Mouse (Mus musculus) midbrain, embryonic 12.5 days (tissue): Measurements from ENCODE around the gene Gm10447. TPM values are rescaled to one million over a fixed set of nuclear protein-coding genes. Genes with fewer than 3 reads are reported as not detected.

ENCODE experiments used
- ATAC-seq: fragments of 200-750 bp; cut with Nextera tagmentation; 2 replicates; pipeline ENCODE4 v1.8.0; 2017; ENCODE audit warnings: low read depth, moderate TSS enrichment, moderate library complexity; ENCODE audit not compliant: low FRiP score
- H3K27ac ChIP-seq: fragments of 300-500 bp; sonication (generic); replicated peaks from 2 replicates; pipeline ENCODE4 v1.5.1; 2016; ENCODE audit warnings: mild to moderate bottlenecking
- H3K27me3 ChIP-seq: fragments of 300-500 bp; sonication (generic); 2 replicates; pipeline ENCODE4 v1.6.1; 2016; ENCODE audit warnings: mild to moderate bottlenecking
- H3K36me3 ChIP-seq: fragments of 300-500 bp; sonication (generic); 2 replicates; pipeline ENCODE4 v1.6.1; 2016
- H3K4me1 ChIP-seq: fragments of 300-500 bp; sonication (generic); 2 replicates; pipeline ENCODE4 v1.6.1; 2016
- H3K4me2 ChIP-seq: fragments of 300-500 bp; sonication (generic); replicated peaks from 2 replicates; pipeline ENCODE4 v1.6.1; 2016; ENCODE audit warnings: mild to moderate bottlenecking, moderate library complexity
- H3K4me3 ChIP-seq: fragments of 300-500 bp; sonication (generic); 2 replicates; pipeline ENCODE4 v1.5.1; 2016; ENCODE audit warnings: mild to moderate bottlenecking
- H3K9ac ChIP-seq: fragments of 300-500 bp; sonication (generic); replicated peaks from 2 replicates; pipeline ENCODE4 v1.6.1; 2016; ENCODE audit warnings: mild to moderate bottlenecking, moderate library complexity
- H3K9me3 ChIP-seq: fragments of 300-500 bp; sonication (generic); 2 replicates; pipeline ENCODE4 v1.6.1; 2016; ENCODE audit warnings: mild to moderate bottlenecking
- WGBS: fragments of 180-500 bp; shearing (Covaris S2); methylation state at CpG from one replicate; pipeline ENCODE4 v1.1.7; 2016; 5-methylcytosine and 5-hydroxymethylcytosine counted together
- polyA plus RNA-seq: library from polyadenylated mRNA; unstranded; fragments of >200 nt; fragmentation: Nextera tagmentation; extraction: Ambion mirVana; gene quantifications from 2 replicates; pipeline ENCODE4 v1.2.1, GENCODE M21; 2016

Gene Gm10447
- polyA plus RNA-seq, 1 experiment from 2014 or later = not detected

GRCm38 (mm10) chr11:53452396-53452795 is 4.5 kb downstream of the Gm10447 start:
- no peak overlapping the region for H3K4me3 ChIP-seq
- H3K9ac ChIP-seq = no peak overlapping the region
- no peaks in the 10 kb centered on the region for H3K9me3 ChIP-seq
- peaks cover 34% of the 10 kb centered on the region for H3K27me3 ChIP-seq
- H3K36me3 ChIP-seq = no peaks in the 10 kb centered on the region
- WGBS = 94% methylated on average over 9 of the region's 9 CpGs
- H3K27ac ChIP-seq = no peak overlapping the region
- H3K4me2 ChIP-seq = no peak overlapping the region
- no peak for ATAC-seq
- H3K4me1 ChIP-seq = peaks cover 7% of the 10 kb centered on the region; the same call in 1 of the 2 replicates

- H3K4me2 ChIP-seq = no peak overlapping the region
- no peak overlapping the region for H3K4me3 ChIP-seq
- no peak for ATAC-seq
- peaks cover 23% of the 10 kb centered on the region for H3K27me3 ChIP-seq
- no peaks in the 10 kb centered on the region for H3K9me3 ChIP-seq
- no peak overlapping the region for H3K9ac ChIP-seq
- WGBS = 80% methylated on average over 2 of the region's 2 CpGs
- H3K27ac ChIP-seq = no peak overlapping the region
- H3K36me3 ChIP-seq = no peaks in the 10 kb centered on the region
- H3K4me1 ChIP-seq = no peaks in the 10 kb centered on the region
These were observed 5.5 kb downstream of the Gm10447 start for GRCm38 (mm10) chr11:53451361-53451760.

GRCm38 (mm10) chr11:53450070-53450705 is 6.7 kb downstream of the Gm10447 start:
- H3K9me3 ChIP-seq = no peaks in the 10 kb centered on the region
- no peak overlapping the region for H3K4me3 ChIP-seq
- WGBS = 65% methylated on average over 15 of the region's 15 CpGs
- no peaks in the 10 kb centered on the region for H3K4me1 ChIP-seq
- H3K27ac ChIP-seq = no peak overlapping the region
- H3K27me3 ChIP-seq = peaks cover 13% of the 10 kb centered on the region
- H3K36me3 ChIP-seq = no peaks in the 10 kb centered on the region
- no peak overlapping the region for H3K4me2 ChIP-seq
- H3K9ac ChIP-seq = no peak overlapping the region
- ATAC-seq = no peak

- Histone ChIP-seq H3K4me2 (no peak overlapping the region), H3K9me3 (no peaks in the 10 kb centered on the region), H3K4me1 (no peaks in the 10 kb centered on the region), H3K4me3 (no peak overlapping the region), H3K27ac (no peak overlapping the region), H3K36me3 (no peaks in the 10 kb centered on the region), H3K9ac (no peak overlapping the region), H3K27me3 (peaks cover 4% of the 10 kb centered on the region; the same call in 1 of the 2 replicates)
- ATAC-seq = no peak
- 88% methylated on average over 1 of the region's 1 CpGs for WGBS
These were observed 8.4 kb downstream of the Gm10447 start for GRCm38 (mm10) chr11:53448529-53448928.

- ATAC-seq = no peak
These were observed 8.9 kb downstream of the Gm10447 start for GRCm38 (mm10) chr11:53447996-53448395.

GRCm38 (mm10) chr11:53446183-53446582 is 10.7 kb downstream of the Gm10447 start:
- WGBS = 87% methylated on average over 13 of the region's 13 CpGs
- Histone ChIP-seq H3K27ac (no peak overlapping the region), H3K4me3 (no peak overlapping the region)

More at GRCm38 (mm10) chr11:53447996-53448395, 8.9 kb downstream of the Gm10447 start:
- Histone ChIP-seq H3K9ac (no peak overlapping the region), H3K27me3 (peaks cover 4% of the 10 kb centered on the region; the same call in 1 of the 2 replicates), H3K36me3 (no peaks in the 10 kb centered on the region), H3K27ac (no peak overlapping the region), H3K4me1 (no peaks in the 10 kb centered on the region), H3K4me3 (no peak overlapping the region), H3K9me3 (no peaks in the 10 kb centered on the region), H3K4me2 (no peak overlapping the region)
- WGBS = 88% methylated on average over 8 of the region's 8 CpGs

GRCm38 (mm10) chr11:53445562-53445961 is 11.3 kb downstream of the Gm10447 start:
- H3K4me3 ChIP-seq = no peak overlapping the region
- H3K27ac ChIP-seq = no peak overlapping the region
- no peaks in the 10 kb centered on the region; the same call in 1 of the 2 replicates for H3K27me3 ChIP-seq
- no peaks in the 10 kb centered on the region for H3K4me1 ChIP-seq
- H3K36me3 ChIP-seq = no peaks in the 10 kb centered on the region
- no peak for ATAC-seq
- H3K4me2 ChIP-seq = no peak overlapping the region
- 59% methylated on average over 13 of the region's 13 CpGs for WGBS
- H3K9ac ChIP-seq = no peak overlapping the region
- no peaks in the 10 kb centered on the region for H3K9me3 ChIP-seq

More at GRCm38 (mm10) chr11:53446183-53446582, 10.7 kb downstream of the Gm10447 start:
- H3K27me3 ChIP-seq = no peaks in the 10 kb centered on the region; the same call in 1 of the 2 replicates
- H3K4me2 ChIP-seq = no peak overlapping the region
- H3K9me3 ChIP-seq = no peaks in the 10 kb centered on the region
- H3K36me3 ChIP-seq = no peaks in the 10 kb centered on the region
- H3K4me1 ChIP-seq = no peaks in the 10 kb centered on the region
- no peak overlapping the region for H3K9ac ChIP-seq
- no peak for ATAC-seq

- no peak for ATAC-seq
- H3K4me1 ChIP-seq = no peaks in the 10 kb centered on the region
- no peak overlapping the region for H3K4me3 ChIP-seq
- H3K9ac ChIP-seq = no peak overlapping the region
- H3K9me3 ChIP-seq = no peaks in the 10 kb centered on the region
- no peaks in the 10 kb centered on the region for H3K27me3 ChIP-seq
- H3K27ac ChIP-seq = no peak overlapping the region
- H3K36me3 ChIP-seq = no peaks in the 10 kb centered on the region
- 44% methylated on average over 6 of the region's 6 CpGs for WGBS
- H3K4me2 ChIP-seq = no peak overlapping the region
These were observed 13.0 kb downstream of the Gm10447 start for GRCm38 (mm10) chr11:53443861-53444260.

- no peaks in the 10 kb centered on the region for H3K36me3 ChIP-seq
- H3K9ac ChIP-seq = no peak overlapping the region
- H3K9me3 ChIP-seq = no peaks in the 10 kb centered on the region
- WGBS = 49% methylated on average over 12 of the region's 12 CpGs
- H3K27ac ChIP-seq = no peak overlapping the region
- H3K4me2 ChIP-seq = no peak overlapping the region
- no peaks in the 10 kb centered on the region for H3K4me1 ChIP-seq
- H3K4me3 ChIP-seq = no peak overlapping the region
- no peaks in the 10 kb centered on the region for H3K27me3 ChIP-seq
- no peak for ATAC-seq
These were observed 15.0 kb downstream of the Gm10447 start for GRCm38 (mm10) chr11:53441921-53442320.

- Histone ChIP-seq H3K27ac (no peak overlapping the region), H3K4me3 (no peak overlapping the region), H3K4me1 (peaks cover 3% of the 10 kb centered on the region), H3K4me2 (no peak overlapping the region), H3K9ac (no peak overlapping the region), H3K27me3 (no peaks in the 10 kb centered on the region), H3K9me3 (no peaks in the 10 kb centered on the region), H3K36me3 (no peaks in the 10 kb centered on the region)
- WGBS = 89% methylated on average over 6 of the region's 6 CpGs
- no peak for ATAC-seq
These were observed 20.6 kb downstream of the Gm10447 start for GRCm38 (mm10) chr11:53436338-53436737.

GRCm38 (mm10) chr11:53435504-53435903 is 21.4 kb downstream of the Gm10447 start:
- Histone ChIP-seq H3K4me1 (peaks cover 5% of the 10 kb centered on the region), H3K9ac (no peak overlapping the region), H3K9me3 (no peaks in the 10 kb centered on the region), H3K4me3 (no peak overlapping the region), H3K36me3 (no peaks in the 10 kb centered on the region), H3K27ac (no peak overlapping the region), H3K27me3 (no peaks in the 10 kb centered on the region), H3K4me2 (no peak overlapping the region)
- no peak for ATAC-seq
- 87% methylated on average over 8 of the region's 8 CpGs for WGBS

- Histone ChIP-seq H3K36me3 (peaks cover 8% of the 10 kb centered on the region), H3K4me2 (no peak overlapping the region), H3K4me3 (no peak overlapping the region), H3K27me3 (no peaks in the 10 kb centered on the region), H3K4me1 (peaks cover 15% of the 10 kb centered on the region), H3K27ac (no peak overlapping the region), H3K9me3 (no peaks in the 10 kb centered on the region), H3K9ac (no peak overlapping the region)
- 74% methylated on average over 6 of the region's 6 CpGs for WGBS
- no peak for ATAC-seq
These were observed 23.9 kb downstream of the Gm10447 start for GRCm38 (mm10) chr11:53433057-53433456.
